ENCODE assay signal across 8 mouse cellular contexts in genomic region chr6:121130773-121131172, GRCm38 (mm10). TPM values are rescaled to one million over a fixed set of nuclear protein-coding genes. Genes with fewer than 3 reads are reported as not detected.
DNase-seq lines count a peak whose midpoint lies in the region; ATAC-seq and TF ChIP-seq lines count a peak whose summit lies in the region.

Mical3 (minus strand) TSS chr6:121130999.

- no peaks in the 10 kb centered on the region for H3K36me3 ChIP-seq in hindbrain, embryonic 14.5 days (replicated peaks; ENCODE audit: control insufficient read depth, insufficient read depth)
- no peaks in the 10 kb centered on the region for H3K36me3 ChIP-seq in limb, embryonic 15.5 days

- peak within 1 kb of the TSS; percentile 60 for H3K4me2 ChIP-seq in hindbrain, embryonic 14.5 days (replicated peaks)
- peak within 1 kb of the TSS; percentile 73 for H3K4me2 ChIP-seq in limb, embryonic 15.5 days

- TF ChIP-seq POLR2A in olfactory bulb, adult 2 months (IDR thresholded peaks at IDR 0.05; ENCODE audit: insufficient read depth, low read depth, low read length), result 0 out of 2 replicates have a peak, but pooled peaks have one; percentile 27

- peak within 1 kb of the TSS; percentile 69 for H3K9ac ChIP-seq in hindbrain, embryonic 14.5 days
- H3K9ac ChIP-seq in limb, embryonic 15.5 days, result peak within 1 kb of the TSS; percentile 28; the same call in 1 of the 2 replicates

- peak; percentile 25; the same call in 1 of the 2 replicates for TF ChIP-seq CTCF in olfactory bulb, adult 2 months (IDR thresholded peaks at IDR 0.05; ENCODE audit: insufficient read depth, low read depth, low read length)

- no peaks in the 10 kb centered on the region for H3K27me3 ChIP-seq in hindbrain, embryonic 14.5 days (ENCODE audit: control insufficient read depth, insufficient read depth, low read length)
- H3K27me3 ChIP-seq in limb, embryonic 15.5 days, result peaks cover 34% of the 10 kb centered on the region

- H3K27ac ChIP-seq in hindbrain, embryonic 14.5 days, result peak within 1 kb of the TSS; percentile 90
- no peak within 1 kb of the TSS for H3K27ac ChIP-seq in limb, embryonic 15.5 days
- H3K27ac ChIP-seq in olfactory bulb, adult 2 months (ENCODE audit: insufficient read depth, low read depth, low read length), result peak within 1 kb of the TSS; percentile 56

- DNase-seq in B cell, adult 2 months, result peak; percentile 31
- peak; percentile 73 for DNase-seq in MN1 (ENCODE audit: low spot score)
- DNase-seq in cerebellum, postnatal 14 days, result peak; percentile 77 to 81
- peak; percentile 52 to 68 for DNase-seq in frontal cortex, postnatal 10 days (ENCODE audit: low spot score in 2 of 2)
- peak; percentile 78 for DNase-seq in hindbrain, embryonic 14.5 days (ENCODE audit: low spot score)
- DNase-seq in adipocyte (ENCODE audit: low spot score), result no peak

- WGBS in hindbrain, embryonic 14.5 days, result under 1% methylated on average over 17 of the region's 17 CpGs
- WGBS in limb, embryonic 15.5 days, result under 1% methylated on average over 17 of the region's 17 CpGs
- WGBS in olfactory bulb, adult 2 months, result under 1% methylated on average over 17 of the region's 17 CpGs

- H3K9me3 ChIP-seq in hindbrain, embryonic 14.5 days (ENCODE audit: control insufficient read depth, low read length), result no peaks in the 10 kb centered on the region
- H3K9me3 ChIP-seq in limb, embryonic 15.5 days, result no peaks in the 10 kb centered on the region

- ATAC-seq in hindbrain, embryonic 14.5 days (ENCODE audit: low FRiP score), result peak; percentile 85
- ATAC-seq in limb, embryonic 15.5 days (ENCODE audit: insufficient number of reproducible peaks, low FRiP score, low TSS enrichment, low read depth), result no peak

- peak within 1 kb of the TSS; percentile 48 for H3K4me3 ChIP-seq in hindbrain, embryonic 14.5 days (replicated peaks; ENCODE audit: low read length)
- H3K4me3 ChIP-seq in limb, embryonic 15.5 days, result peak within 1 kb of the TSS; percentile 40
- H3K4me3 ChIP-seq in olfactory bulb, adult 2 months (ENCODE audit: insufficient read depth, low read depth, low read length), result peak within 1 kb of the TSS; percentile 53

- peaks cover 22% of the 10 kb centered on the region for H3K4me1 ChIP-seq in hindbrain, embryonic 14.5 days (replicated peaks; ENCODE audit: control insufficient read depth, insufficient read depth, low read length)
- H3K4me1 ChIP-seq in limb, embryonic 15.5 days, result peaks cover 18% of the 10 kb centered on the region
- peaks cover 15% of the 10 kb centered on the region for H3K4me1 ChIP-seq in olfactory bulb, adult 2 months (ENCODE audit: control insufficient read depth, insufficient read depth, low read length)

RNA-seq across cellular contexts. Expression of gene Mical3, which starts in this region (rescaled TPM):
- polyA plus RNA-seq in hindbrain, embryonic 14.5 days (2014; fragmentation: Nextera tagmentation; extraction: Ambion mirVana), result 44.6 and 49.4 TPM in 2 replicates
- polyA plus RNA-seq in limb, embryonic 15.5 days (2015; fragmentation: Nextera tagmentation; extraction: Ambion mirVana), result 9.6 and 9.7 TPM in 2 replicates
- polyA plus RNA-seq in olfactory bulb, adult 2 months (2012; ENCODE audit: insufficient read depth, insufficient read length, low replicate concordance, missing spikeins), result 277 TPM in 1 of 2 replicates, not detected in the other
